Mouse (Mus musculus) liver, postnatal 0 days (tissue): ENCODE measurements around the gene Klf4. TPM values are rescaled to one million over a fixed set of nuclear protein-coding genes. Genes with fewer than 3 reads are reported as not detected.

Experiments used
- ATAC-seq: fragments of 200-750 bp; cut with Nextera tagmentation; 2 replicates; pipeline ENCODE4 v1.8.0; 2017; ENCODE audit warnings: mild to moderate bottlenecking, moderate library complexity
- DNase-seq: peaks from one replicate; pipeline ENCODE4 v3.0.0-alpha.2; 2016
- H3K27ac ChIP-seq: fragments of 300-500 bp; sonication (generic); 2 replicates; pipeline ENCODE4 v1.5.1; 2014; ENCODE audit warnings: antibody characterized with exemption, moderate library complexity, mild to moderate bottlenecking, low read depth
- H3K27me3 ChIP-seq: fragments of 300-500 bp; sonication (generic); 2 replicates; pipeline ENCODE4 v1.6.1; 2014; ENCODE audit warnings: low read length, control low read depth, mixed read lengths; ENCODE audit not compliant: insufficient read depth
- H3K36me3 ChIP-seq: fragments of 300-500 bp; sonication (generic); replicated peaks from 2 replicates; pipeline ENCODE4 v1.6.1; 2014; ENCODE audit warnings: mild to moderate bottlenecking, control low read depth, low read length, moderate library complexity, mixed read lengths; ENCODE audit not compliant: insufficient read depth
- H3K4me1 ChIP-seq: fragments of 300-500 bp; sonication (generic); 2 replicates; pipeline ENCODE4 v1.6.1; 2014; ENCODE audit warnings: antibody characterized with exemption, mild to moderate bottlenecking, control low read depth; ENCODE audit not compliant: insufficient read depth
- H3K4me2 ChIP-seq: fragments of 300-500 bp; sonication (generic); 2 replicates; pipeline ENCODE4 v1.6.1; 2014; ENCODE audit warnings: low read depth, mild to moderate bottlenecking, low read length, moderate library complexity, mixed read lengths
- H3K4me3 ChIP-seq: fragments of 300-500 bp; sonication (generic); 2 replicates; pipeline ENCODE4 v1.5.1; 2014; ENCODE audit warnings: low read depth, low read length
- H3K9ac ChIP-seq: fragments of 300-500 bp; sonication (generic); replicated peaks from 2 replicates; pipeline ENCODE4 v1.6.1; 2014; ENCODE audit warnings: mild to moderate bottlenecking, moderate library complexity
- H3K9me3 ChIP-seq: fragments of 300-500 bp; sonication (generic); 2 replicates; pipeline ENCODE4 v1.6.1; 2016; ENCODE audit warnings: mild to moderate bottlenecking, control low read depth, low read length, mixed read lengths
- CTCF ChIP-seq: sonication (generic); IDR thresholded peaks from 2 replicates; pipeline ENCODE4 v1.5.1; 2016; ENCODE audit warnings: antibody characterized with exemption, low read depth
- WGBS: fragments of 180-500 bp; shearing (Covaris S2); extraction: QIAGEN DNeasy Blood & Tissue Kit; methylation state at CpG from one replicate; pipeline ENCODE4 v1.1.7; 2014; ENCODE audit not compliant: insufficient replicate concordance; 5-methylcytosine and 5-hydroxymethylcytosine counted together
- polyA plus RNA-seq: library from polyadenylated mRNA; unstranded; fragments of >200 nt; fragmentation: Nextera tagmentation; extraction: Ambion mirVana; gene quantifications from 2 replicates; pipeline ENCODE4 v1.2.1, GENCODE M21; 2015

The Klf4 gene
- polyA plus RNA-seq, 1 experiment from 2014 or later, result 1.1 TPM

DNA sequence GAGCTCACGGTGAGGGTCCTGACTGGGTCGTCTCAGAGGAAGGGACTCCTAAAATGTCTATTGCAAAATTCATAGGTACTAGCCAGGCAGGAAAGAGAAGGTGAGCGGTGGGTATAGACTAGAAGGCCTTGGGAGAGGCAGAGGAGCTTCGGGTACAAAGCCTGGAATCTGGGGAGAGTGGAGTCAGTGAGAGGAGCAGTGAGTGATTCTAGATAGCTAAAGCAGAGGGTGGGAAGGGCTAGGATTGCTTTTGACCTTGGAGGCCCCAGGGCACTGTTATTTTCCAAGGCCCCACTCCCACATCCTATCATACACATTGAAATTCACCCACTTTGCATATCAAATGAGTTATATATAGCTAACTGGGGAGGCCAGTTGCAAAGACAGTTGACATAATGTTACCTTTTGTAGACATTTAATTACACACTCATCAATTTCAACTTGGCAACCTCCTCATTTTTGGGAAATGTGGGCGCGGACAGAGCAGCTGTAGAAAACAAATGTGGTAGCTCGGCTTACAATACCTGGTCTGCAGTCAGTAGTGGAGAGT lies 55.0 kb downstream of the Klf4 start:
- Histone ChIP-seq H3K4me1 (0 out of 2 replicates have a peak, but pooled peaks cover 3% of the 10 kb centered on the region), H3K27me3 (no peaks in the 10 kb centered on the region), H3K4me2 (no peak overlapping the region), H3K27ac (no peak overlapping the region), H3K9me3 (no peaks in the 10 kb centered on the region), H3K36me3 (no peaks in the 10 kb centered on the region), H3K4me3 (no peak overlapping the region), H3K9ac (no peak overlapping the region)
- no peak for TF ChIP-seq CTCF
- 76% methylated on average over 7 of the region's 7 CpGs for WGBS
- DNase-seq, result no peak
- no peak for ATAC-seq

Other genes starting within 250 kb of the Klf4 start
- gene Rad23b, start 182.4 kb downstream of the Klf4 start, polyA plus RNA-seq, result 39.9 and 48.0 TPM in 2 replicates